Mouse (Mus musculus) G1E (cell line): Measurements from ENCODE around the gene Pof1b.

Source experiments
- CTCF ChIP-seq: IDR thresholded peaks from 2 replicates; pipeline ENCODE4 v1.5.1; 2012; ENCODE audit warnings: low read depth, low read length, inconsistent platforms, mixed read lengths
- GATA1 ChIP-seq: IDR thresholded peaks from 2 replicates; pipeline ENCODE4 v1.6.1; 2012; ENCODE audit warnings: borderline replicate concordance, low read length, inconsistent platforms, mixed read lengths

DNA sequence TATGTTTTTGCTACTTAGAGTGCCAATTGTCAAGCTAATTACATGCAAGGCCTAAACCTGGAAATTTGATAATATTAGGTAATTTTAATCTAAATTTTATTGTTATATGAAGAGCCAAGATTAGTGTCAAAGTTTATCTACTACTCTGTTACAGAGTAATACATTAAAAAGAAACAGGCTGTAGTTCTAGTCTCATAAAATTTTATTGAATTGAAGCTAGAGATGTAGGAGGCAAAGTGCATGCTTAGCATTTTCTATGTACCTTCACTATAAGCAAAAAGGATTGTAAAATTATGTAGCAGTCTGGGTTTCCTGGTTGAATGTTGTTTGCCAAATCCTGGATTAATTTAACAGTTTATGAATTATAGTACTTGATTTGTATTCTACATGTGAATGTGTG, 18.1 kb upstream of the Pof1b start:
- no peak for TF ChIP-seq GATA1
- no peak for TF ChIP-seq CTCF
